Mouse (Mus musculus): Measurements from ENCODE around the gene Gpa33. TPM values are rescaled to one million over a fixed set of nuclear protein-coding genes. Genes with fewer than 3 reads are reported as not detected.
"Not testable (repeated sequence)": the region's sequence is repeated elsewhere in the genome, so short reads cannot be mapped to it uniquely, and the experiment has no call there.

The Gpa33 gene
- total RNA-seq, 2 experiments from 2014 or later, result not detected

DNA sequence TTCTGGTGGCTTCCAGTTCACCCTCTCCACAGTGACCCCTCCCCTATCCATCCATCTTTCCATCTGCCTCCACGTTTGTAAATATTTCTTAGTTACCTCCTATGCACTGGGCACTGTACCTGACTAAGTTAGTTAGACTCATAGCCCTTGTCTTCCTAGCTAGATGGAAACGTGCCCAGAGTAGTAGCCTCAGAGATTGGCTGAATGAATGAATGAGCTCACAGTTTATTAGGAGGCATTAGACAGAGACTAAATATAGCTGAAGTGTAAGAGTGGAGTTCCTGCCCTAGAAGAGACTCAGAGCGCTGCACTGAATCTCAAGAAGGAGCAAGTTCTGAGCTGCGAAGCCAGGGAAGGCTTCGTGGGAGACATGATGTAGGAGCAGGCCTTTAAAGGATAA, 1.5 kb upstream of the Gpa33 start:
- no peak for DNase-seq (ENCODE audit: extremely low spot score in 1 of 2, low spot score in 1 of 2)

DNA sequence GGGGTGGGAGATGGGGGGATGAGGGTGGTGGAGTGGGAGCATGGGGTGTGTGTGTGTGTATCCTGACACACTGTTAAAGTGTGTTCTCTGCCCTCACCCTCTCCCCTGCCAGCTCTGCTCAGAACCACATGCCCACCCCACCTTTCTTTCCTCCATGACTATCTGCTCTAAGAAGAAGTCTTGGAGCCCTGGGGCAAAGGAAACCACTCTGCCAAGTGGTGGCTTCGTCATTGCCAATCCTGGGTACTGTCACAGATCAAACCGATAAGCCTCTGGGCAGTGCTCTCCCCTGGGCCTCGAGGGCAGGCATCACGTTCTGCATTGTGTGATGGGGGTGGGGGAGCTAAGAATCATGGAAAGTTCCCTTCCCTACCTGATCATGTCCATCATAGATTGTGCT, 2.3 kb downstream of the Gpa33 start:
- no peak for DNase-seq (ENCODE audit: extremely low spot score in 1 of 2, low spot score in 1 of 2)

DNA sequence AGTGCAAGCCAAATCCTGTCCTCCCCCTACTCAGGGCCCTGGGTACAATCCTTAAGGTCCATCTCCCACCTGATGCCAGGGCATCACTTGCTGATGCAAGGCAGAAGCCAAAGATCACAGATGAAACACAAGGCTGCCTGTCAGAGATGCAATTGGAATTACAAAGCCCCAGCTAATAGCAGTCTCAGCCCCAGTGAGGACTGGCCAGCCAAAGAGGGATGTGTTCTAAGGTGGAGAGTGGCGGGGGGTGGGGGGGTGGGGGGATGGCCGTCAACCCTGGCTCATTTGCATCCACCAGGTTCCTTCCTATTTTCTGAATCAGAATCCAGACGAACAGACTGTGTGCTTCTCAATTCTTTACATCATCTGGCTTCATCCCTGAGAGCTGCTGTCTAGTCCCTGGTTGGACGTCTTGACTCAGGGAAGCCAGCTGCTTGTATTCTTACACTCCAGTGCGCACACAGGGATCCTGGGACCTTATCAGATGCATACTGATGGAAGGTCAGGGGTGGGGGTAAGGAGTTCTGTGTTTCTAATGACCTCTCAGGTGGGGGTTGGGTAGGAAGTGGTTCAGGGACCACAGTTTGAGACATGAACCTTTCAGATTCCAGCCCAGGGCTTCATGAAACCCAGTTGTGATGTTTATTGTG, 5.2 kb downstream of the Gpa33 start:
- DNase-seq (ENCODE audit: extremely low spot score in 1 of 2, low spot score in 1 of 2), result no peak

DNA sequence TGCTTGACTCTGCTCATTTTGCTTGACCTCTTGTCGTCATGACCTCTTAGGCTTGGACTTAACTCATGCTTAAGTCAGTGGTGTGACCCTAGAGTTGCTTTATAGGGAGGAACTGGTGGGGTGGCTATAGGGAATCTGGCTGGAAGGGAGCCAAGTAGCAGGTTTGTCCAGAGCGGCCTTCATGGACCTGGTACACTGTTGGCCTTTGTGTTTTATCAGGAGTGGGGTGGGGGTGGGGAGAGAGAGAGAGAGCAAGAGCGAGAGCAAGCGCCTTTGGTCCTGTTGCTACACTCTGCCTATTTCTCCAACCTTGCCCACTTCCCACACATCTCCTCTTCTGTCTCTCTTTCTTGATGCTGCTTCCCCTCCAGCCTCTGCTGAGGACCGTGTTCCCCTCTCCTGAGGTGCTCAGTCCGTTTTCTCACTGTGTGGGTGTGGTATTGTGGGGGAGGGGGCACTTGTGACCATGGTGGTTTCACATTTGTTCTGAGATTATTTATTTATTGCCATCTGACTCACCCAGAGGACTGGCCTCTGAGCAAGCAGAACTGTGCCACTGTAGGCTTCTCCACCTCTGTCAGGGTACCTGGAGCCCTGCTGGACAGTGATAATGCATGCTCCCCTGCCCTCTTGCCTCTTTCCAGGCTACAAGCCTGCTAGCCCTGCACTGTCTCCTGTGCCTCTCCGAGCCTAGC, 7.4 kb downstream of the Gpa33 start:
- DNase-seq (ENCODE audit: extremely low spot score in 1 of 2, low spot score in 1 of 2), result no peak

DNA sequence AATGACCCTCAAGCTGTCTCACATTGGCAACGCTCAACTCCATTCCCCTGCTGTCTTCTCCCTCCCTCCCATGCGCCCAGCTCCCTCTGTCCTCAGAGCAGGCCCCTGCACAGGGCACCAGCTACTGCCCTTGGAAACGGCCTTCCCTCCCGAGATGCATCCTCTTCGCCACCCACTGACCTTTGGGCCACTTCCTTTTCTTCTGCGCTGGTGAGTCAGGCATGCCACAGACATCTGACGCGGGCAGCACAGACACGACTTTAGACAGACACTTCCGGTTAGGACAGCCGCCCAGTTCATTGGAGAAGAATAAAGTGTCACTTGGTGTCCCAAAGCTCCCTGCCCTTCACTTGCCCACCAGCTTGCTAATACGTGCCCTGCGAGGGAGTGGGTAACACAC, 8.1 kb downstream of the Gpa33 start:
- no peak for DNase-seq (ENCODE audit: extremely low spot score in 1 of 2, low spot score in 1 of 2)

DNA sequence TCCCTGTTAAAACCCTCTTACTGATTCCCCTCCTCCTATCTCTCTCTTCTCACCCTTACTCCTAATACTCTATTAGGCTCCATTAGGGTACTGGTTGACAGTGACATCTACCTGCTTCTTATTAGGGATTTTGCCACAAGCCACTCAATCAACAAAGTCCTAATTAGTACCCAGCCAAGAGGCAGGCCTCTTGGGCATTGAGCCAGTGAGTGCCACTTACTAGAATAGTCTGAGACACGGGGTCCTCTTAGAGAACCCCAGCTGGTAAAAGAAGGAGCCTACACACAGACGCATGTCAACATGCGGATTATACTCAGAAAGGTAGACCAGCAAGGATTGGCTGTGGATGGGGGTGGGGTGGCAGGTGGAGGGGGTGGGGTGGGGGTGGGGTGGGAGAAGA, 9.1 kb downstream of the Gpa33 start:
- DNase-seq (ENCODE audit: extremely low spot score in 1 of 2, low spot score in 1 of 2), result no peak

DNA sequence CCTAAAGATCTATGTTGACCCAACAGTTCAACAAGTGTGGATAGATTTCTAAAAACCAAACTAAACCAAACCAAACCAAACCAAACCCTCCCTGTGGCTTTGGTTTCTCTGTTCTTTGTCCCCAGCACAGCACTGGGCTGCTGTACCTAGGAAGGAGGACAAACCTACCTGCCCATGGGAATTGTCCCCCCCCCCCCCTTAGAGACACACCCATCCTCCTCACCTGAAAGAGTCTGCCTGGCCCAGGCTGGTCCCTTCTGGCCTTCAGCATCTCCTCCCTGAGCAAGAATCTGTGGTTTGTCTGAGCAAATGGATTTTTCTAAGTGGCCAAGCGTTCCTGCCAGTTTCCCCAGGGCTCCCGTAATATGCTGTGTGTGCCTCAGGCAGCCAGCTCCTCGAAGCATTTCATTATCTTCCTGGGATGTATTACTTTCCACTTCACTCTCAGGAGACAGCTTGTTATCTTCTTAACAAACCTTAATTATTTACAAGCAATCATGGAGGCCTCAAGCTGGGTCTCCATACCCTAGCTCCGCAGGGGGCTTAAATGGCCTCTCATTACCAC, 9.7 kb downstream of the Gpa33 start:
- no peak for DNase-seq (ENCODE audit: extremely low spot score in 1 of 2, low spot score in 1 of 2)

DNA sequence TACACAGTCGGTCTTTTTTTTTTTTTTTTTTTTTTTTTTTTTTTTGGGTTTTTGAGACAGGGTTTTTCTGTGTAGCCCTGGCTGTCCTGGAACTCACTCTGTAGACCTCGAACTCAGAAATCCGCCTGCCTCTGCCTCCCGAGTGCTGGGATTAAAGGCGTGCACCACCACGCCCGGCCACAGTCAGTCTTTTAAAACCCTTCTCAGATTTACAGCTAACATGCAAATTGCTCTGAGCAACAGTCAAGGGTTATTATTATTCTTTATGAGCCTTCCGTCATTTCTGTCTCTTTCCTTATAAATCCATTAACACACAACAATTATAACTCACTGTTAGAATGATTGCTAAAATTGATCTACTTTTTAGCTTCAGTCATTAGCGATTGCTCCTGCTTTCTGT, 11.8 kb downstream of the Gpa33 start:
- not testable (repeated sequence) for DNase-seq (ENCODE audit: extremely low spot score in 1 of 2, low spot score in 1 of 2)

DNA sequence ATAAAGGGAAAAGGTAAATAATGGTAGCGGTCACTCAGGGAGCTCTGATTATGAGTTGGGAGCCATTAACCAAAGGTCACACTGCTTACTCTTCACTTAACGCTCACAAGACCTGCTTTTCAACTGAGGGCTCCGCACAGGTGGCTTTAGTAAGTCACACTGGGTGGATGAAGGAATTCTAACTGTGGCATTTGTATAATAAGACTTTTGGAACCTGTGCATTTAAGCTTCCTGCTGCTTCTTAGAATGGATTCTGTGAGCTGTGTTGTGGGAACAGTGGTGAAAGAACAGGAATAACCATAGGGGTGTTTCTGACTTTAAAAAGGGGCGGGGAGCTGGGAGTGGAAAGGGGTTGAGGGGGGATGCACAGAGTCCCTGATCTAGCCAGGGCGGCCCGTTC, 12.3 kb downstream of the Gpa33 start:
- DNase-seq (ENCODE audit: extremely low spot score in 1 of 2, low spot score in 1 of 2), result no peak

DNA sequence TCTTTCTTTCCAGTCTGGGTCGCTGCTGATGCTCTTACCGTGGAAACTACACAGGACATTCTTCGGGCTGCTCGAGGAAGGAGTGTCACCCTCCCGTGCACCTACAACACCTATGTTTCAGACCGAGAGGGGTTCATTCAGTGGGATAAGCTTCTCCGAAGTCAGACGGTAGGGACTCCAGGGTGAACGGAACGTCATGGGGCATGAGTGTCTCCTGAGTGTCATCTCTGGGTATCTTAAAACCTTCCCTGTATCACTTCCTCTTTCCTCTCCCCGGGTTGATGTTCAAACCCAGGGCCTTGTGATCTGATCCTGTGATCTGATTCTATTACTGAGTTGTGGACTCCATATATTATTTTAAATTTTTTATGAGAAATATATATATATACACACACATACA, 16.6 kb downstream of the Gpa33 start:
- no peak for DNase-seq (ENCODE audit: extremely low spot score in 1 of 2, low spot score in 1 of 2)

DNA sequence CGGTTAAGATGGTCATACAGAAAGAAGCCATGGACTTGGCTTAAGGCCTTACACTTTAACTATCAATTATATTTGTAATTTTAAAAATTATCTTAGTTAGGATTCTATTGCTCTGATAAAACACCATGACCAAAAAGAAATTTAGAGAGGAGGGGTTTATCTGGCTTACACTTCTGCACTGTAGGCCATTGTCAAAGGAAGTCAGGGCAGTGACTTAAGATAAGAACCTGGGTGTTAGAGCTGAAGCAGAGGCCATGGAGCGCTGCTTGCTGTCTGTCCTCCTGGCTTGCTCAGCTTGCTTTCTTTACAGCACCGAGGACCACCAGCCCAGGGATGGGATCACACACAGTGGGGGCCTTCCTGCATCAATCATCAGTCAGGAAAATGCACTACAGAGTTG, 17.6 kb downstream of the Gpa33 start:
- no peak for DNase-seq (ENCODE audit: extremely low spot score in 1 of 2, low spot score in 1 of 2)

DNA sequence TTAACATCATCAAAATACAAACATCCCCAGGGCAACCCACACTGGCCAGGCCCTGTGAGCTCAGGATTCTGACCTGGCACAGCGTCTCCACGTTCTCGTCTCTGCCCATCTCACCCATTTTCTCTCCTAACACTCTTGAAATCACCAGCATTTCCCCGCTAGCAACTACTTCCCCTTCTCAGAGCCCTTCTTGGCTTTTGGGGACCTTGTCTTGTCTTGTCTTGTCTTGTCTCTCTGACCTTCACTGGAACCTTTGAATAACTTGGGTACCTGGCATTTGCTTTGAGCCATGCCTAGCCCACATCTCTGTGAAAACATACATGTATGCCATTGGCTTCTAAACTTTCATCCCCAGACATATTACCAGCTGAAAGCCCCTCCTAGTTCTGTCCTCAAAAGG, 19.4 kb downstream of the Gpa33 start:
- DNase-seq (ENCODE audit: extremely low spot score in 1 of 2, low spot score in 1 of 2), result no peak

DNA sequence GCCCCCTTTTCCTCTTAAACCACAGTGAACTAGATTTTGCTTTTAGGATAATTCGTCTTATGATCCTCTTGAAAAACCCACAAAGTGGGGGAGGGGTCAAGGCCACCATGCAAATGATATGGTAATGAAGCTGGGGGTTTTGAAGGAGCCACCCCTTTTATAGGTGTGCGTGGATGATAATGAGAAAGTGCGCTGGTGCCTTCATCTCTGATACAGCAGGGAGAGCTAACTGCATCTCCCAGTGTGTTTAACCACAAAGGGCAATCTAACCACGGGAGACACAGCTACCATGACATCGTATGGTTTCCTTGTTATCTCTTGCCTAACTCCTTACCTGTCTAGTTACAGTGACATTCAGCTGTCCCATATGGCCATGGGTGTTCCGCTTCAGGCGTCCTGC, 20.0 kb downstream of the Gpa33 start:
- no peak for DNase-seq (ENCODE audit: extremely low spot score in 1 of 2, low spot score in 1 of 2)

DNA sequence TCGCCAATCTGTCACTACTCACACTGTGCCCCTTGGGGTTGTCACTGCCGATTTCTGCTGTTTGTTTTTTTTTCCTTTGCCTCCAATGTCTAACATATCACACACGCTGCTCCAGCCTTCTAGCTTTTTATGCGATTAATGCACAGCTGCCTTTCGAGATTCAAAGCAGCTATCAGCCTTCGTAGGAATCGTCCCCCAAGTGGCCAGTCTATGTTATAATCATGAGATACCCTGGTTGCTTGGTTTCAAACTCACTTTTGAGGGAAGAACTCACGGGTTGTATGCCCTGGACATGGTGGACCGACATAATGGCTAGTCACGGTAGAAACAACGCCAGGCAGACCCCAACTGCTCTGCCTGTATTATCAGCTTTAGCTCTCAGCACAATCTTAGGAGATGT, 21.3 kb downstream of the Gpa33 start:
- DNase-seq (ENCODE audit: extremely low spot score in 1 of 2, low spot score in 1 of 2), result no peak

DNA sequence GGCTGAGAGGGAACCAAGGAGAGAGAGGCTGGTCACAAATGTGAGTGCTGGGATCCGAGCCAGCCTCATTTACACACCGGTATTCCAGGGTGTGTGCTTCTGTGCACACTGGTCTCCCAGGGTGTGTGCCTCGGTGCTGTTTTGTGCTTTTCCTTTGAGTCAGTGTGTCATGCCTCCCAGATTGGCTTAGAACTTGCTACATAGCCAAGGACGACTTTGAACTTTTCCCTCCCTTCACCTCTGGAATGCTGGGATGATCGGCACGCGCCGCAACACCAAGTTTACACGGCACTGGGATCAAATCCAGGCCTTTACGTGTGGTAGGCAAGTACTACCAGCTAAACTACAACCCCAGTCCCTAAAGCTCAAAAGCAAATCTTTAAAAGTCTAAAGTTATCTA, 22.0 kb downstream of the Gpa33 start:
- no peak for DNase-seq (ENCODE audit: extremely low spot score in 1 of 2, low spot score in 1 of 2)

DNA sequence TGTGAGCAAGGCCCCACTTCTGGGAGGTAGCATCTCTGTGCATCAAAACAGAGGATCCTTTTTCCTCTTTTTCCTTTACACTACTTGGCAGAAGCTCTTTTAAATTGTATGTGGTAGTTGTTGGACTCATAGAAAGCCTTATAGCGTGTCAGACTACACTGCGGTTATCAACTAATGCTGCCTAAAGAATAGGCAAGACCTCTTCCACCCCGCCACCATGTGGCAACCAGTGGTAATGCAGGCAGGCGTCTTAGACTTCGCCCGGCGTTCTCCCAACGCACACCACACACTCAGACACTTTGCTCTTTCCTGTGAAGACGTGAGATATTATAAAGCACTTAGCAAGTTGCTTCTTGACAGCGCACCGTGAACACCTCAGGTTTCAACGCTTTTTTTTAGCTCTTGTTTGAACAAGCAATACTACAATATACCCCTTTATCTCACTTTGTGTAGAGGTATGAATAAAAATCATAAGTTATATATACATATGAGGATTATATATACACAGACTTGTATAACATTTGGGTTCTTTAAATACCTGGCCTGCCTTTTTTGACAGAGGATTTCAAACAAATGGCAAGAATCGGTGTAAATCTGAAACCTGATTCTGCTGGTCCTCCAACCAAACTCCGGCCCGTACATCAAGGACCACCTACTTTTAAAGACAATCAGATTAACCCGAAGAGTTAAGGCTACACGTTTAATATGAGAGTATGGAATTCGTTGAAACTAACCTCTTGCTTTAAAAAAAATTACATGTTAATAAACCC, 23.5 kb downstream of the Gpa33 start:
- DNase-seq (ENCODE audit: extremely low spot score in 1 of 2, low spot score in 1 of 2), result peak; percentile 86 to 98

DNA sequence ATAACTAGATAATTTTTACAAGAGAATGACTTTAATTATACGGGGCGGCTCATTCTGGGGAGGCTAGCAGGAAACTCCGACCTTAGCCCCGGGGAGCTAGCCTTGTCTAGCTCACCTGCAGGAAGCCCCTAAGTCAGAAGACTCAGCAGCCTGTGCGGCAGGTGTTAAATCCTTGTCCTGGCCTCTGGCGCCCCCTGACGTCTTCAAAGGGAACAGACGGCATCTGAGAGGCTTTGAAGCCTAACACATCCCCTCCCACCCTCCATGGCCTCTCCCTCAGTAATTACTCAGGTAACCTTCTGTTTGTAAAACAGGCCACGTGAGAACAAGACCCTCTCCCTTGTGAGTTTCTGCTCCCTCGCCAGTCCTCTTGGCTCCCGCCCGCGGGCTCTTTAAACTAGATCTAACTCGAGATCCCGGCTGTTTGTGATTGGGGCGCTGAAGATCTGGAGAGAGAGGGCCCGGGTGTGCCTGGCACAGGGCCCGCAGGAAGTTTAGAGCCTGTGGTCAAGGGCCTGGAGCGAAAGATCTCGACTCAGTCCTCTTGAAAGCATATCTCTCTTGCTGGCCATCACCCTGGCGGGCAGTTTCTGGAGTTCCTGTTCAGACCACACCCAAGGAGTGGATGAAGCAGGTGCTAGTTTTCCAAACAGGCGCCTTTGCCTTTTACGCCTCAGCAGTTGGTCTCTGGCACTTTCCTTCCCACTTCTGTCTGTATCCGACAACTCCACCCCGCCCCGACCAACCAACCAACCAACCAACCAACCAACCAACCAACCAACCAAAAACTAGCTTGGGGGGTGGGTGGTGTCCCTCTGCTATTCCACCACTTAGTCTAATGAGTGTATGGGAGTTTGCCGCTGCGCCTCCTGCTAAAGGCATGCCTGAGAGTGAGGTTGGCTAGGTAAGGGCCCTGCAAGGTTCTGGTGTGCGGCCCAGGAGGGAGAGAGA, 24.4 kb downstream of the Gpa33 start:
- DNase-seq (ENCODE audit: extremely low spot score in 1 of 2, low spot score in 1 of 2), result peak; percentile 62 to 86

DNA sequence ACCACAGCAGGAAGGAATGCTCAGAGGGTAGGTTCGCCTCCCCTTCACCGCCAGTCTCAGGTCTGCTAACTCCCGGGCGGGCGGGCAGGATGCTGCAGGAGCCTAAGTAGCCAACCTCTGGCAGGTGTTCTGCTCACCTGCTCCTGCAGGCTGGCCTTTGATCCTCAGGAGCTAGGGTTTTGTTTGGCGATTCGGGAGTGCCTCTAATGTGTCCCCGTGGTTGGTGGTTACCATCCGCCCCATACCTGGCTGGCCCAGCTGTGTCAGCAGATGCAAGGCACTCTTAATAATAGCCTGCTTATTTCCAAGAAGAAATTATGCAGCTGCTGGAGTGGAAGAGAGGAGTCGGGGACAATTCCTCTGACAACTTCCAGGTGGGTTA, 25.1 kb downstream of the Gpa33 start:
- no peak for DNase-seq (ENCODE audit: extremely low spot score in 1 of 2, low spot score in 1 of 2)

DNA sequence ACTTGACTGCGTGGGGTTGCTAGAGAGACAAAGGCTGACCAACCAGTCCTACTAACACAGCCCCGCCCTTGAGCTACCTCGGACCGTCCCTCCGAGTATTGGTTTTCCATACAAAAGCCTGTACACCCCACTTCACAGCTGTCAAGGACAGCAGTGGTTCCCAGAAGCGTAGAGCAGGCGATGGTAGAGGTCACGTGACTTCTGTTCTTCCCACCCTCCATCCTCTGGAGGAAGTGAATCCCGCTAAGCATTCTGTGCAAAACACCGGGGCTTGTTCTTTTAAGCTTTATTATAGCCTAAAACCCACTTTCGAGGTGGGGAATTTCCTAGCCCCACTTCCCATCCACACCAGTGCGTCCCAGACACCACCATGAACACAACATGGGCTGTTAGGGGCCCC, 27.7 kb downstream of the Gpa33 start:
- no peak for DNase-seq (ENCODE audit: extremely low spot score in 1 of 2, low spot score in 1 of 2)

DNA sequence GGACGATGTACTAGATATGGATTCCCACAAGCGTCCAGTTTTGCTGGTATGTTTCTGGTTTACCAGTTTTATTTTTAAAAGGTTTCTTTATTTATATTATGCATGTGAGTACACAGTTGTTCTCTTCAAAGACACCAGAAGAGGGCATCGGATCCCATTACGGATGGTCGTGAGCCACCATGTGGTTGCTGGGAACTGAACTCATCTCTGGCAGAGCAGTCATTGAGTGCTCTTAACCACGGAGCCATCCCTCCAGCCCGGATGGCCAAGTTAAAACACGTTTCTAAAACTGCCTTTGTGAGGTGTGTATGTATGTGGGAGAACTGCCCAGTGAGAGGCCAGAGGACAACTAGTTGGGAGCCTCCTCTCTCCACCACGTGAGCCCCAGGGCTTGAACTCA, 28.6 kb downstream of the Gpa33 start:
- no peak for DNase-seq (ENCODE audit: extremely low spot score in 1 of 2, low spot score in 1 of 2)

All from layer of hippocampus, postnatal 25 days (tissue).